Mouse (Mus musculus) MEL (cell line): ENCODE measurements at regions not wholly inside any gene's neighbourhood (a gene's known extent, or its start where the extent isn't known, plus 50 kb on each side); places are given as distances from the start of the nearest gene placed in this dataset.

Source experiments
- DNase-seq: peaks from one replicate; pipeline ENCODE4 v3.0.0; 2011; ENCODE audit warnings: low read depth, low spot score
- H3K27ac ChIP-seq: 2 replicates; pipeline ENCODE4 v1.5.1; 2012; ENCODE audit warnings: low read depth, mild to moderate bottlenecking, control low read depth, low read length, moderate library complexity; ENCODE audit not compliant: control insufficient read depth
- H3K27me3 ChIP-seq, 2 experiments: fragments of 150-350 bp in 1 of 2; sonication (generic) in 1 of 2; 2 replicates each; pipeline ENCODE4 v1.6.1; 2012; ENCODE audit warnings: low read length in 2 of 2, mild to moderate bottlenecking in 2 of 2, improper control_type of control experiment in 1 of 2, moderate library complexity in 1 of 2; ENCODE audit not compliant: insufficient read depth in 2 of 2, control insufficient read depth in 1 of 2
- H3K36me3 ChIP-seq, 2 experiments: 2 replicates each; pipeline ENCODE4 v1.6.1; 2012 to 2014; ENCODE audit warnings: low read length in 2 of 2, improper control_type of control experiment in 1 of 2, inconsistent platforms in 1 of 2, mild to moderate bottlenecking in 1 of 2; ENCODE audit not compliant: insufficient read depth in 2 of 2, control insufficient read depth in 1 of 2
- H3K4me1 ChIP-seq, 2 experiments: fragments of 150-350 bp in 1 of 2; sonication (generic) in 1 of 2; 2 replicates each; pipeline ENCODE4 v1.6.1; 2012; ENCODE audit warnings: low read length in 2 of 2, improper control_type of control experiment in 1 of 2, mild to moderate bottlenecking in 1 of 2; ENCODE audit not compliant: insufficient read depth in 2 of 2, control insufficient read depth in 1 of 2
- H3K4me3 ChIP-seq, 2 experiments: fragments of 150-350 bp in 1 of 2; sonication (generic) in 1 of 2; 2 replicates each; pipeline ENCODE4 v1.5.1; 2012; ENCODE audit warnings: low read depth in 2 of 2, low read length in 2 of 2, mild to moderate bottlenecking in 2 of 2, moderate library complexity in 2 of 2, control low read depth in 1 of 2, improper control_type of control experiment in 1 of 2; ENCODE audit not compliant: control insufficient read depth in 1 of 2, insufficient read depth in 1 of 2
- H3K79me2 ChIP-seq: 2 replicates; pipeline ENCODE4 v1.6.1; 2012; ENCODE audit warnings: mild to moderate bottlenecking, low read length, moderate library complexity; ENCODE audit not compliant: control insufficient read depth, poor library complexity, insufficient read depth
- H3K9ac ChIP-seq: 2 replicates; pipeline ENCODE4 v1.6.1; 2012; ENCODE audit warnings: low read depth, mild to moderate bottlenecking, control low read depth, low read length, moderate library complexity; ENCODE audit not compliant: control insufficient read depth, poor library complexity, severe bottlenecking
- H3K9me3 ChIP-seq: fragments of 150-350 bp; sonication (generic); replicated peaks from 2 replicates; pipeline ENCODE4 v1.6.1; 2012; ENCODE audit warnings: mild to moderate bottlenecking, low read length, improper control_type of control experiment, moderate library complexity; ENCODE audit not compliant: insufficient read depth
- CHD1 ChIP-seq: IDR thresholded peaks from 2 replicates; pipeline ENCODE4 v1.6.1; 2012; ENCODE audit warnings: low read depth, mild to moderate bottlenecking, inconsistent platforms, low read length, improper control_type of control experiment
- CHD2 ChIP-seq: IDR thresholded peaks from 2 replicates; pipeline ENCODE4 v1.6.1; 2011; ENCODE audit warnings: low read length, improper control_type of control experiment
- CTCF ChIP-seq, 3 experiments: IDR thresholded peaks in 2 of 3; conservative IDR thresholded peaks in 1 of 3; 2 replicates each; pipeline ENCODE4 v1.5.1; 2011 to 2012; ENCODE audit warnings: low read length in 3 of 3, low read depth in 2 of 3, mild to moderate bottlenecking in 2 of 3, improper control_type of control experiment in 1 of 3, inconsistent platforms in 1 of 3, mixed read lengths in 1 of 3, moderate library complexity in 1 of 3; ENCODE audit not compliant: control insufficient read depth in 1 of 3, insufficient read depth in 1 of 3, poor library complexity in 1 of 3, severe bottlenecking in 1 of 3
- E2F4 ChIP-seq: IDR thresholded peaks from 2 replicates; pipeline ENCODE4 v1.6.1; 2011; ENCODE audit warnings: low read depth, low read length, improper control_type of control experiment, borderline replicate concordance
- ELF1 ChIP-seq: IDR thresholded peaks from 2 replicates; pipeline ENCODE4 v1.6.1; 2014; ENCODE audit warnings: low read depth, mild to moderate bottlenecking, inconsistent platforms, low read length, improper control_type of control experiment, moderate library complexity
- ETS1 ChIP-seq: IDR thresholded peaks from 2 replicates; pipeline ENCODE4 v1.6.1; 2012; ENCODE audit warnings: low read depth, mild to moderate bottlenecking, inconsistent platforms, low read length, improper control_type of control experiment, moderate library complexity
- MAFK ChIP-seq: IDR thresholded peaks from 2 replicates; pipeline ENCODE4 v1.6.1; 2011; ENCODE audit warnings: low read depth, mild to moderate bottlenecking, low read length, improper control_type of control experiment, borderline replicate concordance
- MAX ChIP-seq: IDR thresholded peaks from 2 replicates; pipeline ENCODE4 v1.6.1; 2011; ENCODE audit warnings: low read length, improper control_type of control experiment
- MAZ ChIP-seq: IDR thresholded peaks from 2 replicates; pipeline ENCODE4 v1.6.1; 2012; ENCODE audit warnings: low read depth, mild to moderate bottlenecking, inconsistent platforms, low read length, improper control_type of control experiment
- MEF2A ChIP-seq: IDR thresholded peaks from 2 replicates; pipeline ENCODE4 v1.6.1; 2014; ENCODE audit warnings: low read depth, mild to moderate bottlenecking, inconsistent platforms, low read length, improper control_type of control experiment; ENCODE audit not compliant: poor library complexity, insufficient replicate concordance, severe bottlenecking; ENCODE audit errors: extremely low read depth
- MXI1 ChIP-seq: IDR thresholded peaks from 2 replicates; pipeline ENCODE4 v1.6.1; 2011; ENCODE audit warnings: mild to moderate bottlenecking, low read depth, low read length, improper control_type of control experiment
- MYC ChIP-seq: IDR thresholded peaks from 2 replicates; pipeline ENCODE4 v1.6.1; 2011; ENCODE audit warnings: low read depth, mild to moderate bottlenecking, low read length, improper control_type of control experiment, moderate library complexity
- NRF1 ChIP-seq: IDR thresholded peaks from 2 replicates; pipeline ENCODE4 v1.6.1; 2014; ENCODE audit warnings: low read depth, mild to moderate bottlenecking, inconsistent platforms, low read length, improper control_type of control experiment, moderate library complexity; ENCODE audit not compliant: poor library complexity, insufficient read depth, severe bottlenecking
- POLR2A ChIP-seq, 2 experiments: IDR thresholded peaks; 2 replicates each; pipeline ENCODE4 v1.6.1; 2011 to 2012; ENCODE audit warnings: low read length in 2 of 2, mild to moderate bottlenecking in 2 of 2, control low read depth in 1 of 2, improper control_type of control experiment in 1 of 2, low read depth in 1 of 2, moderate library complexity in 1 of 2; ENCODE audit not compliant: control insufficient read depth in 1 of 2, insufficient read depth in 1 of 2, poor library complexity in 1 of 2
- POLR2AphosphoS5 ChIP-seq: IDR thresholded peaks from 2 replicates; pipeline ENCODE4 v1.6.1; 2012; ENCODE audit warnings: low read depth, borderline replicate concordance, mild to moderate bottlenecking, inconsistent platforms, low read length, moderate library complexity, mixed read lengths
- RAD21 ChIP-seq: IDR thresholded peaks from 2 replicates; pipeline ENCODE4 v1.6.1; 2011; ENCODE audit warnings: mild to moderate bottlenecking, low read depth, low read length, improper control_type of control experiment
- RCOR1 ChIP-seq: IDR thresholded peaks from 2 replicates; pipeline ENCODE4 v1.6.1; 2012; ENCODE audit warnings: low read depth, mild to moderate bottlenecking, inconsistent platforms, low read length, improper control_type of control experiment
- SIN3A ChIP-seq: IDR thresholded peaks from 2 replicates; pipeline ENCODE4 v1.6.1; 2012; ENCODE audit warnings: low read length, improper control_type of control experiment, inconsistent platforms
- SMC3 ChIP-seq: IDR thresholded peaks from 2 replicates; pipeline ENCODE4 v1.6.1; 2011; ENCODE audit warnings: low read depth, low read length, improper control_type of control experiment
- USF1 ChIP-seq: IDR thresholded peaks from 2 replicates; pipeline ENCODE4 v1.6.1; 2014; ENCODE audit warnings: low read depth, mild to moderate bottlenecking, inconsistent platforms, low read length, improper control_type of control experiment, moderate library complexity
- ZC3H11A ChIP-seq: IDR thresholded peaks from 2 replicates; pipeline ENCODE4 v1.6.1; 2012; ENCODE audit warnings: low read depth, mild to moderate bottlenecking, inconsistent platforms, low read length, improper control_type of control experiment
- ZKSCAN1 ChIP-seq: IDR thresholded peaks from 2 replicates; pipeline ENCODE4 v1.6.1; 2012; ENCODE audit warnings: low read depth, mild to moderate bottlenecking, inconsistent platforms, low read length, improper control_type of control experiment, moderate library complexity
- ZNF384 ChIP-seq: IDR thresholded peaks from 2 replicates; pipeline ENCODE4 v1.6.1; 2012; ENCODE audit warnings: low read depth, mild to moderate bottlenecking, inconsistent platforms, low read length, improper control_type of control experiment

- Histone ChIP-seq H3K9me3 (no peaks in the 10 kb centered on the region), H3K4me1 (no peaks in the 10 kb centered on the region), H3K79me2 (no peaks in the 10 kb centered on the region), H3K27me3 (peaks cover 2 to 3% of the 10 kb centered on the region in 2 experiments), H3K36me3 (no peaks in the 10 kb centered on the region), H3K9ac (no peak overlapping the region), H3K27ac (no peak overlapping the region), H3K4me3 (no peak overlapping the region)
- no peak for DNase-seq
- TF ChIP-seq ETS1 (no peak), RCOR1 (no peak), ELF1 (no peak), NRF1 (no peak), ZNF384 (no peak), ZKSCAN1 (no peak), SMC3 (no peak), ZC3H11A (no peak), MAZ (no peak), SIN3A (no peak), MEF2A (no peak), MAX (no peak), POLR2AphosphoS5 (no peak), USF1 (no peak), MYC (no peak), MXI1 (no peak)
Measured at GRCm38 (mm10) chr3:66802538-66802937, 178.7 kb upstream of the Rsrc1 start.

GRCm38 (mm10) chr3:66806176-66806575 is 175.0 kb upstream of the Rsrc1 start:
- peaks cover 2 to 3% of the 10 kb centered on the region in 2 experiments for H3K27me3 ChIP-seq
- no peak for DNase-seq
- no peak overlapping the region for H3K4me3 ChIP-seq
- H3K27ac ChIP-seq: no peak overlapping the region
- no peaks in the 10 kb centered on the region for H3K36me3 ChIP-seq
- no peak overlapping the region for H3K9ac ChIP-seq
- H3K9me3 ChIP-seq: no peaks in the 10 kb centered on the region
- no peaks in the 10 kb centered on the region for H3K79me2 ChIP-seq
- no peaks in the 10 kb centered on the region for H3K4me1 ChIP-seq
- TF ChIP-seq CHD1 (no peak), MAZ (no peak), MAFK (no peak), MAX (no peak), POLR2A (IDR thresholded peaks at IDR 0.05; ENCODE audit: control insufficient read depth in 1 of 2, insufficient read depth in 1 of 2, low read depth in 1 of 2, low read length in 2 of 2, poor library complexity in 1 of 2) (no peak), ETS1 (no peak), SIN3A (no peak), SMC3 (no peak), CHD2 (no peak), CTCF (IDR thresholded peaks at IDR 0.05 in 2 of 3, conservative IDR thresholded peaks at IDR 0.05 in 1 of 3; ENCODE audit: control insufficient read depth in 1 of 3, insufficient read depth in 1 of 3, low read depth in 2 of 3, low read length in 3 of 3, poor library complexity in 1 of 3, severe bottlenecking in 1 of 3) (no peak), RAD21 (no peak), E2F4 (no peak)
